Mouse (Mus musculus): ENCODE results near the gene Bend5.

DNA sequence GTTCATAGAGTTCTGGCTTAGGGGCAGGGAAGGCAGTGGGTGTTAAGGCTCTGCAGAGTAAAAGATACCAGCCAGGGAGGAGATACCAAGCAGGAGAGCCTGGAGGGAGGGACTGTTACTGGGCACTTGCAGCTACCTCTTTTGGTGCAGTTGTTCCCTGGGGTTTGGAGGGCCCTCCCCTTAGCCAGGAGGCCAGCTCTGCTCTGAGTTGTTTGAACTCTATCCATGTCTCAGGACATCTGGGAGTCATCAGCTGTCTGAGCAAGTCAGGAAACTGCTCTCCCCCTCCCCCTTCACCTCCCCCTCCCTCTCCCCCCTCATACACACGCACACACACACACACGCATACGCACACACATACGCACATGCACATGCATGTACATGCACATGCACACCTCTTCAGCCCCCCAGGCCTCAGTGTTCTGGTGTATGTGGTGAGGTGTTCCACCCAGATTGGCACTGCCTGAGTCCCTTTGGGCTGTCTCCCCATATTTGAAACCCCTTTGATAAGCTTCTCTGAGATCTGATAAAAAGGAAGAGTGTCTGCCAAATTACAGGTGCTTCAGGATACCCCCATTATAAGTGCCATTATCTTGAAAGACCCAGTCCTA lies 72.5 kb downstream of the Bend5 start:
- TF ChIP-seq CTCF (IDR thresholded peaks at IDR 0.05; ENCODE audit: low read depth, low read length) (no peak), GATA1 (IDR thresholded peaks at IDR 0.05; ENCODE audit: borderline replicate concordance, low read length) (no peak), TAL1 (conservative IDR thresholded peaks at IDR 0.05; ENCODE audit: low read depth, low read length) (no peak), POLR2AphosphoS5 (IDR thresholded peaks at IDR 0.05; ENCODE audit: insufficient replicate concordance, low read depth, low read length) (no peak)
